Mouse (Mus musculus): Measurements from ENCODE around the gene Kcnma1.

DNA sequence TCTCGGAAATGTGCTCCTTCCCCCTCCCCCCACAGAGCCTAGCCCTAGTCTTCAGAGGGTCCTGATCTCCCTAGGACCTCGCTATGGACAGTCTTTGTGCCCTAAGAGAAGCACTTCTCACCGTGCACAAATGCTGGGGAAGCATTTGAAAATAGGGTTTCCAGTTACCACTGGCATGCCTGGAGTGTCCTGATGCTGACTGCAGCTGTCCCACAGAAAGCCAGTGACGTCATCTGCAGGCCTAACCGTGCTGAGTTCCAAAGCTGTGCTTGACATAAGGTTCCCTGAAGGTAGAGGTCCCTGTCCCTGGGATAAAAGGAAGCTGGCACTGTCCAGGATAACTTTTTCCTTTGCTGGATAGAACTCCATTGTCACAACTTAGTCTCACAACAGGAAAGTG, 71.1 kb downstream of the Kcnma1 start:
- TF ChIP-seq CTCF (conservative IDR thresholded peaks at IDR 0.05; ENCODE audit: low read length) (no peak), POU5F1 (IDR thresholded peaks at IDR 0.05; ENCODE audit: borderline replicate concordance, low read length) (no peak), NANOG (IDR thresholded peaks at IDR 0.05; ENCODE audit: borderline replicate concordance, low read length) (no peak)
